Mouse (Mus musculus): ENCODE measurements around the gene Opn1sw.

DNA sequence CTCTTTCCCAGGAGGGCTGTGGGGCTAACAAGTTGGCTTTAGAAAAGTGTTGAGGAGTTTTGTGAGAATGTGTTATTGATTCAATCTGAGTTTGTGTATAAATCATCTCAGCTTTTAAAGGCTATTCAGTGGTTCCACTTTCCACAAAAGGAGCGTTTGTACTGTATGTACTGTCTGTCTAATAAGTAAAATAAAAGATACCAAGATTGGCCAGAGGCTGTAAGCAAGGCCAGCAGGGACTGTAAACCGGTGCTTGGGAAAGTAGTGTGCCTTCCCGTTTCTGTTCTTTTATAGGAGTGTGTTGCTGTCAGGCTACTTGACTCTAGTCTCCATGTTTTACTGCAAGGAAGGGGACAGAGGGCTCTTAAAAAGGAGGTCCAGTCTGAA is 25.1 kb downstream of the Opn1sw start:
- TF ChIP-seq CTCF (IDR thresholded peaks at IDR 0.05; ENCODE audit: low read depth, low read length) (no peak), EP300 (IDR thresholded peaks at IDR 0.05; ENCODE audit: insufficient read depth, low read depth, low read length) (no peak)
